Mouse (Mus musculus): ENCODE results near the gene Bdh1. TPM values are rescaled to one million over a fixed set of nuclear protein-coding genes. Genes with fewer than 3 reads are reported as not detected.

Bdh1 gene
- polyA plus RNA-seq, 1 experiment from 2014 or later, result 33.4 TPM

- H3K4me1 ChIP-seq (replicated peaks; ENCODE audit: control insufficient read depth, insufficient read depth, low read length), result peaks cover 13% of the 10 kb centered on the region
- H3K9me3 ChIP-seq (ENCODE audit: control insufficient read depth, low read length), result no peaks in the 10 kb centered on the region
- 34% methylated on average over 3 of the region's 3 CpGs for WGBS
- no peak overlapping the region for H3K4me2 ChIP-seq (replicated peaks; ENCODE audit: low read depth, low read length)
- DNase-seq (ENCODE audit: low spot score) (no peak), ATAC-seq (ENCODE audit: low FRiP score) (no peak)
- no peaks in the 10 kb centered on the region for H3K36me3 ChIP-seq (ENCODE audit: control insufficient read depth, insufficient read depth, low read length)
- no peak overlapping the region for H3K4me3 ChIP-seq (ENCODE audit: low read depth, low read length)
- no peaks in the 10 kb centered on the region for H3K27me3 ChIP-seq (ENCODE audit: control insufficient read depth, insufficient read depth, low read length)
- 0 out of 2 replicates have a peak overlapping the region, but pooled peaks have one; percentile 4 for H3K27ac ChIP-seq (ENCODE audit: low read depth, low read length)
- no peak overlapping the region for H3K9ac ChIP-seq (ENCODE audit: low read depth, low read length)
Observed at GRCm38 (mm10) chr16:31489096-31489495, 67.0 kb downstream of the Bdh1 start.

GRCm38 (mm10) chr16:31490967-31491366 lies 68.9 kb downstream of the Bdh1 start:
- H3K4me3 ChIP-seq (ENCODE audit: low read depth, low read length), result no peak overlapping the region
- WGBS, result 95% methylated on average over 7 of the region's 7 CpGs
- H3K4me1 ChIP-seq (replicated peaks; ENCODE audit: control insufficient read depth, insufficient read depth, low read length), result peaks cover 16% of the 10 kb centered on the region
- H3K9ac ChIP-seq (ENCODE audit: low read depth, low read length), result no peak overlapping the region
- DNase-seq (ENCODE audit: low spot score) (no peak), ATAC-seq (ENCODE audit: low FRiP score) (no peak)
- no peaks in the 10 kb centered on the region for H3K36me3 ChIP-seq (ENCODE audit: control insufficient read depth, insufficient read depth, low read length)
- no peak overlapping the region for H3K27ac ChIP-seq (ENCODE audit: low read depth, low read length)
- no peaks in the 10 kb centered on the region for H3K9me3 ChIP-seq (ENCODE audit: control insufficient read depth, low read length)
- no peaks in the 10 kb centered on the region for H3K27me3 ChIP-seq (ENCODE audit: control insufficient read depth, insufficient read depth, low read length)
- no peak overlapping the region for H3K4me2 ChIP-seq (replicated peaks; ENCODE audit: low read depth, low read length)

- no peaks in the 10 kb centered on the region for H3K36me3 ChIP-seq (ENCODE audit: control insufficient read depth, insufficient read depth, low read length)
- no peak overlapping the region for H3K4me3 ChIP-seq (ENCODE audit: low read depth, low read length)
- no peaks in the 10 kb centered on the region for H3K9me3 ChIP-seq (ENCODE audit: control insufficient read depth, low read length)
- no peak for ATAC-seq (ENCODE audit: low FRiP score)
- no peak for DNase-seq (ENCODE audit: low spot score)
- no peaks in the 10 kb centered on the region for H3K27me3 ChIP-seq (ENCODE audit: control insufficient read depth, insufficient read depth, low read length)
- H3K9ac ChIP-seq (ENCODE audit: low read depth, low read length), result no peak overlapping the region; the same call in 1 of the 2 replicates
- 32% methylated on average over 12 of the region's 12 CpGs for WGBS
- H3K4me1 ChIP-seq (replicated peaks; ENCODE audit: control insufficient read depth, insufficient read depth, low read length), result peaks cover 16% of the 10 kb centered on the region
- H3K4me2 ChIP-seq (replicated peaks; ENCODE audit: low read depth, low read length), result no peak overlapping the region
- H3K27ac ChIP-seq (ENCODE audit: low read depth, low read length), result peak overlapping the region; percentile 37; the same call in 1 of the 2 replicates
Observed at GRCm38 (mm10) chr16:31492921-31493549, 71.0 kb downstream of the Bdh1 start.

- Histone ChIP-seq H3K27me3 (ENCODE audit: control insufficient read depth, insufficient read depth, low read length) (no peaks in the 10 kb centered on the region), H3K4me3 (ENCODE audit: low read depth, low read length) (no peak overlapping the region), H3K9me3 (ENCODE audit: control insufficient read depth, low read length) (no peaks in the 10 kb centered on the region), H3K9ac (ENCODE audit: low read depth, low read length) (no peak overlapping the region), H3K4me1 (replicated peaks; ENCODE audit: control insufficient read depth, insufficient read depth, low read length) (peaks cover 16% of the 10 kb centered on the region), H3K36me3 (ENCODE audit: control insufficient read depth, insufficient read depth, low read length) (no peaks in the 10 kb centered on the region), H3K27ac (ENCODE audit: low read depth, low read length) (peak overlapping the region; percentile 37; the same call in 1 of the 2 replicates), H3K4me2 (replicated peaks; ENCODE audit: low read depth, low read length) (no peak overlapping the region)
- WGBS, result 36% methylated on average over 6 of the region's 6 CpGs
- ATAC-seq (ENCODE audit: low FRiP score) (no peak), DNase-seq (ENCODE audit: low spot score) (peak; percentile 46)
Observed at GRCm38 (mm10) chr16:31493550-31493965, 71.5 kb downstream of the Bdh1 start.

- Histone ChIP-seq H3K4me1 (replicated peaks; ENCODE audit: control insufficient read depth, insufficient read depth, low read length) (peaks cover 16% of the 10 kb centered on the region), H3K27me3 (ENCODE audit: control insufficient read depth, insufficient read depth, low read length) (no peaks in the 10 kb centered on the region), H3K9me3 (ENCODE audit: control insufficient read depth, low read length) (no peaks in the 10 kb centered on the region), H3K27ac (ENCODE audit: low read depth, low read length) (0 out of 2 replicates have a peak overlapping the region, but pooled peaks have one; percentile 37), H3K36me3 (ENCODE audit: control insufficient read depth, insufficient read depth, low read length) (no peaks in the 10 kb centered on the region), H3K4me3 (ENCODE audit: low read depth, low read length) (no peak overlapping the region), H3K4me2 (replicated peaks; ENCODE audit: low read depth, low read length) (no peak overlapping the region), H3K9ac (ENCODE audit: low read depth, low read length) (no peak overlapping the region)
- ATAC-seq (ENCODE audit: low FRiP score) (no peak), DNase-seq (ENCODE audit: low spot score) (no peak)
- 33% methylated on average over 6 of the region's 6 CpGs for WGBS
Observed at GRCm38 (mm10) chr16:31493991-31494390, 71.9 kb downstream of the Bdh1 start.

- no peak for ATAC-seq (ENCODE audit: low FRiP score)
- WGBS, result 73% methylated on average over 7 of the region's 7 CpGs
- no peak overlapping the region for H3K27ac ChIP-seq (ENCODE audit: low read depth, low read length)
Observed at GRCm38 (mm10) chr16:31495356-31495755, 73.3 kb downstream of the Bdh1 start.

GRCm38 (mm10) chr16:31495769-31496168 lies 73.7 kb downstream of the Bdh1 start:
- H3K36me3 ChIP-seq (ENCODE audit: control insufficient read depth, insufficient read depth, low read length), result no peaks in the 10 kb centered on the region
- H3K4me2 ChIP-seq (replicated peaks; ENCODE audit: low read depth, low read length), result no peak overlapping the region
- DNase-seq (ENCODE audit: low spot score) (no peak), ATAC-seq (ENCODE audit: low FRiP score) (no peak)
- WGBS, result 79% methylated on average over 9 of the region's 9 CpGs
- H3K4me1 ChIP-seq (replicated peaks; ENCODE audit: control insufficient read depth, insufficient read depth, low read length), result peaks cover 16% of the 10 kb centered on the region
- H3K9ac ChIP-seq (ENCODE audit: low read depth, low read length), result no peak overlapping the region
- H3K27me3 ChIP-seq (ENCODE audit: control insufficient read depth, insufficient read depth, low read length), result no peaks in the 10 kb centered on the region
- H3K4me3 ChIP-seq (ENCODE audit: low read depth, low read length), result no peak overlapping the region
- H3K27ac ChIP-seq (ENCODE audit: low read depth, low read length), result no peak overlapping the region
- no peaks in the 10 kb centered on the region for H3K9me3 ChIP-seq (ENCODE audit: control insufficient read depth, low read length)

More at GRCm38 (mm10) chr16:31495356-31495755, 73.3 kb downstream of the Bdh1 start:
- no peak overlapping the region for H3K4me3 ChIP-seq (ENCODE audit: low read depth, low read length)
- H3K9me3 ChIP-seq (ENCODE audit: control insufficient read depth, low read length), result no peaks in the 10 kb centered on the region
- H3K9ac ChIP-seq (ENCODE audit: low read depth, low read length), result no peak overlapping the region
- H3K36me3 ChIP-seq (ENCODE audit: control insufficient read depth, insufficient read depth, low read length), result no peaks in the 10 kb centered on the region
- peaks cover 16% of the 10 kb centered on the region for H3K4me1 ChIP-seq (replicated peaks; ENCODE audit: control insufficient read depth, insufficient read depth, low read length)
- H3K4me2 ChIP-seq (replicated peaks; ENCODE audit: low read depth, low read length), result no peak overlapping the region
- no peak for DNase-seq (ENCODE audit: low spot score)
- H3K27me3 ChIP-seq (ENCODE audit: control insufficient read depth, insufficient read depth, low read length), result no peaks in the 10 kb centered on the region

DNA sequence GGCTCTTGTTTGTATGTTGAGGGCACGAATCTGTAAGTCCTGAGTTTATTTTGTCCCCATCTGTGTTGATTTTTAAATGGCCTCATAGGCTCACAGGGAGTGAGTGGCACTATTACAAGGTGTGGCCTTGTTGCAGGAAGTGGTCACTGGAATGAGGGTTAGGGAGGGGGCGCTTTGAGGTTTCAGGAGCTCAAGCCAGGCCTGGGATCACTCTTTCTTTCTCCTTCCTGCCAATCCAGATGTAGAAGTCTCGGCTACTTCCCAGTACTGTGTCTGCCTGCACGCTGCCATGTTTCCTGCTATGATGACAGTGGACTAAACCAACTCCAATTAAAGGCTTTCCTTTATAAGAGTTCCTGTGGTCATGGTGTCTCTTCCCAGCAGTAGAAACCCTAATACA lies 76.3 kb downstream of the Bdh1 start:
- H3K36me3 ChIP-seq (ENCODE audit: control insufficient read depth, insufficient read depth, low read length), result no peaks in the 10 kb centered on the region

DNA sequence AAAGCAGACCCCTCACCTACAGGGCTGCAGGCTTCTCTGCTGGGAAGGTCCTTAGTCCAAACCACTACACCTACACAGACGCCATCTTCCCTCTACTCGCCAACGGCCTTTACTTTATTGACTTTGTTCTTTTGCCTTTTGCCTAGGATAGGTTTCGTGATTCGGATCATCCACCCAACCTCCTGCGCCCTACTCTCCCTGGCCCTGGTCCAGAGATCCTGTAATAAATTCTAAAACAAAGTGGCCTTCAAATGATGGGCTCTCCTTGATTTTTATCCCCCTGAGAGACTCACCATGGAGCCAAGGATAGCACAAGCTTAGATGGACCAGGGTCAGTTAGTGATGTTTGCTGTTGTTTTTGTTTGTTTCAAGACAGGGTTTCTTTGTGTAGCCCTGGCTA lies 76.9 kb downstream of the Bdh1 start:
- Histone ChIP-seq H3K27me3 (ENCODE audit: control insufficient read depth, insufficient read depth, low read length) (no peaks in the 10 kb centered on the region), H3K4me1 (replicated peaks; ENCODE audit: control insufficient read depth, insufficient read depth, low read length) (peaks cover 7% of the 10 kb centered on the region; the same call in 1 of the 2 replicates), H3K36me3 (ENCODE audit: control insufficient read depth, insufficient read depth, low read length) (no peaks in the 10 kb centered on the region), H3K9me3 (ENCODE audit: control insufficient read depth, low read length) (no peaks in the 10 kb centered on the region), H3K4me3 (ENCODE audit: low read depth, low read length) (no peak overlapping the region), H3K27ac (ENCODE audit: low read depth, low read length) (no peak overlapping the region), H3K9ac (ENCODE audit: low read depth, low read length) (no peak overlapping the region), H3K4me2 (replicated peaks; ENCODE audit: low read depth, low read length) (no peak overlapping the region)
- no peak for DNase-seq (ENCODE audit: low spot score)
- 95% methylated on average over 6 of the region's 6 CpGs for WGBS
- no peak for ATAC-seq (ENCODE audit: low FRiP score)

More for the DNA sequence above, 76.3 kb downstream of the Bdh1 start:
- H3K4me3 ChIP-seq (ENCODE audit: low read depth, low read length), result no peak overlapping the region
- H3K27me3 ChIP-seq (ENCODE audit: control insufficient read depth, insufficient read depth, low read length), result no peaks in the 10 kb centered on the region
- H3K4me2 ChIP-seq (replicated peaks; ENCODE audit: low read depth, low read length), result no peak overlapping the region
- peaks cover 14% of the 10 kb centered on the region for H3K4me1 ChIP-seq (replicated peaks; ENCODE audit: control insufficient read depth, insufficient read depth, low read length)
- DNase-seq (ENCODE audit: low spot score) (no peak), ATAC-seq (ENCODE audit: low FRiP score) (no peak)
- H3K9ac ChIP-seq (ENCODE audit: low read depth, low read length), result no peak overlapping the region
- no peaks in the 10 kb centered on the region for H3K9me3 ChIP-seq (ENCODE audit: control insufficient read depth, low read length)
- H3K27ac ChIP-seq (ENCODE audit: low read depth, low read length), result no peak overlapping the region
- 85% methylated on average over 4 of the region's 4 CpGs for WGBS
